Mouse (Mus musculus) kidney, embryonic 14.5 days (tissue): ENCODE measurements around the gene Tatdn2. TPM values are rescaled to one million over a fixed set of nuclear protein-coding genes. Genes with fewer than 3 reads are reported as not detected.
A peak's percentile ranks its signal among the peaks of the same experiment; 100 is the strongest.
"Not testable (repeated sequence)": the region's sequence is repeated elsewhere in the genome, so short reads cannot be mapped to it uniquely, and the experiment has no call there.

Experiments
- ATAC-seq: fragments of 200-750 bp; cut with Nextera tagmentation; 2 replicates; pipeline ENCODE4 v1.8.0; 2017; ENCODE audit warnings: moderate number of reproducible peaks, mild to moderate bottlenecking, moderate TSS enrichment, moderate library complexity; ENCODE audit not compliant: low FRiP score, low TSS enrichment
- H3K27ac ChIP-seq: fragments of 300-500 bp; sonication (generic); 2 replicates; pipeline ENCODE4 v1.5.1; 2014; ENCODE audit warnings: low read depth, mild to moderate bottlenecking, low read length, moderate library complexity, mixed read lengths
- H3K27me3 ChIP-seq: fragments of 300-500 bp; sonication (generic); 2 replicates; pipeline ENCODE4 v1.6.1; 2014; ENCODE audit warnings: mild to moderate bottlenecking, low read length; ENCODE audit not compliant: control insufficient read depth, insufficient read depth
- H3K36me3 ChIP-seq: fragments of 300-500 bp; sonication (generic); 2 replicates; pipeline ENCODE4 v1.6.1; 2014; ENCODE audit warnings: low read length, mixed read lengths; ENCODE audit not compliant: control insufficient read depth, insufficient read depth
- H3K4me1 ChIP-seq: fragments of 300-500 bp; sonication (generic); 2 replicates; pipeline ENCODE4 v1.6.1; 2014; ENCODE audit warnings: low read length, mixed read lengths; ENCODE audit not compliant: control insufficient read depth, insufficient read depth
- H3K4me2 ChIP-seq: fragments of 300-500 bp; sonication (generic); replicated peaks from 2 replicates; pipeline ENCODE4 v1.6.1; 2014; ENCODE audit warnings: low read depth, mild to moderate bottlenecking, low read length
- H3K4me3 ChIP-seq: fragments of 300-500 bp; sonication (generic); 2 replicates; pipeline ENCODE4 v1.5.1; 2014; ENCODE audit warnings: mild to moderate bottlenecking, low read length
- H3K9ac ChIP-seq: fragments of 300-500 bp; sonication (generic); 2 replicates; pipeline ENCODE4 v1.6.1; 2014; ENCODE audit warnings: low read depth, mild to moderate bottlenecking, low read length, moderate library complexity
- H3K9me3 ChIP-seq: fragments of 300-500 bp; sonication (generic); 2 replicates; pipeline ENCODE4 v1.6.1; 2016; ENCODE audit warnings: low read length; ENCODE audit not compliant: control insufficient read depth
- WGBS: fragments of 180-500 bp; shearing (Covaris S2); extraction: QIAGEN DNeasy Blood & Tissue Kit; methylation state at CpG from one replicate; pipeline ENCODE4 v1.1.7; 2014; 5-methylcytosine and 5-hydroxymethylcytosine counted together
- polyA plus RNA-seq: library from polyadenylated mRNA; unstranded; fragments of >200 nt; fragmentation: Nextera tagmentation; extraction: Ambion mirVana; gene quantifications from 2 replicates; pipeline ENCODE4 v1.2.1, GENCODE M21; 2014

The Tatdn2 gene
- polyA plus RNA-seq, 1 experiment from 2014 or later = 0.93 TPM

DNA sequence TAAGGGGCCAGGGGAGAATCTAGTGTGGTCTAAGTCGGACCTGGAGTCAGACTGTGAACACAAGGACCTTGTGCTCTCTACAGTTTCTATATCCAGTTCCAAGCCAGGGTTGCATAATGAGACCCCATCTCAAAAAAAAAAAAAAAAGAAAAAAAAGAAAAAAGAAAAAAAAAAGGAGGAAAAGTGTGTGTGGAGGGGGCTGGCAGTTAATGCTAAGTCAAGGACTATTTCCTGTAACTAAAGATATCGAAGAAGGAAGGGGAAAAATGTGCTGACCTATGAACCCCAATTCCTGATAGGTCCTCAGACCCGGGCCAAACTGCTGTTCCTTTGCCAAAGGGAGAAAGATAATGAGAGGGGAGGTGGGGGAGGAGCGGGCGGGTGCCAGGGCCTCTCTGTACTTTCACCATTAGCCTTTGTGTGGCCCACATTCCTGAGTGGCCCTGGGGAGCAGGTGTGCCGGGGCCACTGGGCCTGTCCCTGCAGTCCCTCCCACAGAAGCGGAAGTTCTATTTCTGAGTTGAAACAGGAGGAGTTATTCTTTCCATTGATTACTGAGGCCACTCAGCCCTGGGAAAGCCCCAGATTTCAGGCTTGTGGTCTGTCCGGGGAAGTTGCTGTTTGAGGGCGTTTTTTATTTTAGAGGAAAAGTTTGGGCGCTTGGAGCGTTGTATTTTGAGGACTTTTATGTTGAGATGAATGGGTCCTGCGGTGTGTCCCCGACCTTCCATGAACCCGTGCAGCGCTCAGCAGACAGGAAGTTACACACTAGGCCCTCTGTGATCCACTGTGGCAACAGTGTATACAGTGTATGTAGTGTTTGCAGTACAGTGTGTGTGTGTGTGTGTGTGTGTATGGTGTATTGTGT lies 28.3 kb upstream of the Tatdn2 start:
- ATAC-seq = peak; percentile 48; the same call in 1 of the 2 replicates

DNA sequence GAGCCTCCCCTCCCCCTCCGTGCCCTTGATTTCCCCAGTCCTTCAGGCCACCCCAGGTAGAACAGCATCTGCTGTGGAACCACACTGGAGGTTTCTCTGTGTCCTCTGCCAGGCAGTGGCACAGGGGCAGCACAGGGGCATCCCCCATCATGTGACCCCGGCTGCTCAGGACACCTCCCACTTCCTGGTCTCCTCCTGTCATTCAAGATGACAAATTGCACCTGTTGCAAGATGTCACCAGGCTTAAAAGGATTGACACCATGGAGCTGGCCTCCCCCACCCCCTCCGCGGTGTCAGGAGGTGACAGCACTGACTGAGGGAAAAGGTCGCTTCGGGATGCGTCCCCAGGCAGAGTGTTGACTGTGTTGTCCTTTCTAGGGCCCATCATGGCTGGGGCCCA lies 27.0 kb upstream of the Tatdn2 start:
- no peaks in the 10 kb centered on the region for H3K27me3 ChIP-seq
- 63% methylated on average over 7 of the region's 7 CpGs for WGBS
- no peaks in the 10 kb centered on the region for H3K9me3 ChIP-seq
- no peaks in the 10 kb centered on the region for H3K36me3 ChIP-seq
- no peak overlapping the region for H3K4me3 ChIP-seq
- peaks cover 7% of the 10 kb centered on the region; the same call in 1 of the 2 replicates for H3K4me1 ChIP-seq
- H3K4me2 ChIP-seq = no peak overlapping the region
- no peak for ATAC-seq
- H3K9ac ChIP-seq = no peak overlapping the region
- H3K27ac ChIP-seq = no peak overlapping the region

More for the DNA sequence above, 28.3 kb upstream of the Tatdn2 start:
- Histone ChIP-seq H3K9me3 (no peaks in the 10 kb centered on the region), H3K9ac (no peak overlapping the region), H3K27me3 (no peaks in the 10 kb centered on the region), H3K27ac (peak overlapping the region; percentile 69; the same call in 1 of the 2 replicates), H3K4me1 (peaks cover 7% of the 10 kb centered on the region; the same call in 1 of the 2 replicates), H3K4me2 (no peak overlapping the region), H3K36me3 (no peaks in the 10 kb centered on the region), H3K4me3 (no peak overlapping the region)
- WGBS = 38% methylated on average over 15 of the region's 15 CpGs

DNA sequence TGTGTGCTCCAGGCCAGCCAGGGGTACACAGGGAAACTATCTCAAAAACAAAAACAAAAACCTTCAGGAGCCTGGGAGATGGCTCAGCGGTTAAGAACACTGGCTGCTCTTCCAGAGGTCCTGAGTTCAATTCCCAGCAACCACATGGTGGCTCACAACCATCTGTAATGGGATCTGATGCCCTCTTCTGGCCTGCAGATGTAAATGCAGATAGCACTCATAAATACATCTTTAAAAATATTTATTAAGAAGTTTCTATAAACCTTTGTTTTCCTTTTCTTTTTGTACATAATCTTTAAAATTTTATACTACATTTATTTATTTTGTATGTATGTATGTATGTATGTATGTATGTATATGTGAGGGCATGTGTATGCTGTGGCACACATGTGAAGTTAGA lies 24.8 kb upstream of the Tatdn2 start:
- H3K9me3 ChIP-seq, H3K4me1 ChIP-seq, ATAC-seq, H3K36me3 ChIP-seq, H3K4me3 ChIP-seq, H3K9ac ChIP-seq, H3K27me3 ChIP-seq, H3K4me2 ChIP-seq, H3K27ac ChIP-seq: not testable (repeated sequence)
- WGBS = 86% methylated on average over 1 of the region's 1 CpGs

DNA sequence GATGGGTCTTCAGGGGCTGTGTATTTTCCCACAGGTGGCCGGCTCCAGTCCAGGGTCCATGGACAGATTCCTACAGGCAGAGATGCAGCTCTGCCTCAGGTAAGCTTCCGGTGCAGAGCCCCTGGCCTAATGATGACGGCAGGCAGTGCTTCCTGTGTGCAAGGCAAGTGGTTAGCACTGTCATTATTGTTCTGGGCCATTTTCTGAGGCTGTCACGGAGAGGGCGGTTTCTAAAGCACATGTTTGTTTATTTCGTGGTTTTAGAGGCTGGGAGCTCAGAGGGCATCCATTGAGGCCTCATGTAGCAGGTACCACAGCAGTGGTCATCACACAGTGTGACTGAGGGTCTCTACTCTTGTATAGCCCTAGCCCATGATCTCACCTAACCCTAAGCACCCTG lies 23.9 kb upstream of the Tatdn2 start:
- Histone ChIP-seq H3K4me3 (no peak overlapping the region), H3K4me2 (no peak overlapping the region), H3K4me1 (peaks cover 13% of the 10 kb centered on the region; the same call in 1 of the 2 replicates), H3K27ac (no peak overlapping the region), H3K36me3 (no peaks in the 10 kb centered on the region), H3K27me3 (no peaks in the 10 kb centered on the region), H3K9ac (no peak overlapping the region), H3K9me3 (no peaks in the 10 kb centered on the region)
- WGBS = 79% methylated on average over 6 of the region's 6 CpGs
- no peak for ATAC-seq

DNA sequence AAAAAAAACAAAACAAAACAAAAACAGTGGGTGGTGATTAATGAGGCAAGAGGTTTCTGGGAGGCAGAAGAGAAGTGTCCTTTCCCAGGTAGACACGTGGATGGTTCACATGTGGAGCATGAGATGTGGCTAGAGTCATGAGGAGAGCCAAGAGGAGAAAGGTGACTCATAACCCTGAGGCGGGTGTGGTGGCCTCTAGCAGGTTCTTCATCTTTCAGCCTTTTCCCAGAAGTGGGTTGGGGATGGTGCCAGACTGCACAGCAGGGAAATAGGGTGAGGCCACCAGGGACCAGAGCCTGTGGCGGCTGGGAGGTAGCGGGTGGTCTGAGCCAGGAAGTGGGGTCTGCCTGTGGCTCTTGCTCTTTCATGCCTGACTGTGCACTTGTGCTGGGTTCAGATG lies 21.6 kb upstream of the Tatdn2 start:
- H3K4me1 ChIP-seq = 0 out of 2 replicates have a peak, but pooled peaks cover 6% of the 10 kb centered on the region
- ATAC-seq = no peak
- 85% methylated on average over 4 of the region's 4 CpGs for WGBS

DNA sequence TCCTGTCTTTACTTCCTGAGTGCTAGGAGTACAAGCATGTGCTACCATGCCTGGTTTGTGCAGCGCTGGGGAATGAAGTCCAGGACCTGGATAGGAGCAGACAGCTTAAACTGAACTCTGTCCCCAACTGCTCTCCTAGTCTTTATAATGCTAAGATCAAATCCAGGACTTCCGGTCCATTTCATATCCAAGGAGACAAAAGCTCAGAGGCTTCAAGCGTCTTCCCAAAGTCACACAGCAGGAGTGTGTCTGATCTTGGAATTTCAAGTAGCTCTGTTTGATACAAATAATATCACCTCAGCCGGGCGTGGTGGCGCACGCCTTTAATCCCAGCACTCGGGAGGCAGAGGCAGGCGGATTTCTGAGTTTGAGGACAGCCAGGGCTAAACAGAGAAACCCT lies 20.9 kb upstream of the Tatdn2 start:
- no peak for ATAC-seq
- Histone ChIP-seq H3K4me2 (no peak overlapping the region), H3K9ac (no peak overlapping the region), H3K4me1 (0 out of 2 replicates have a peak, but pooled peaks cover 6% of the 10 kb centered on the region), H3K27me3 (no peaks in the 10 kb centered on the region), H3K4me3 (no peak overlapping the region), H3K27ac (no peak overlapping the region), H3K36me3 (no peaks in the 10 kb centered on the region), H3K9me3 (no peaks in the 10 kb centered on the region)
- 94% methylated on average over 9 of the region's 9 CpGs for WGBS

More for the DNA sequence above, 21.6 kb upstream of the Tatdn2 start:
- Histone ChIP-seq H3K4me2 (no peak overlapping the region), H3K36me3 (no peaks in the 10 kb centered on the region), H3K9ac (no peak overlapping the region), H3K9me3 (no peaks in the 10 kb centered on the region), H3K4me3 (no peak overlapping the region), H3K27me3 (no peaks in the 10 kb centered on the region), H3K27ac (no peak overlapping the region)

DNA sequence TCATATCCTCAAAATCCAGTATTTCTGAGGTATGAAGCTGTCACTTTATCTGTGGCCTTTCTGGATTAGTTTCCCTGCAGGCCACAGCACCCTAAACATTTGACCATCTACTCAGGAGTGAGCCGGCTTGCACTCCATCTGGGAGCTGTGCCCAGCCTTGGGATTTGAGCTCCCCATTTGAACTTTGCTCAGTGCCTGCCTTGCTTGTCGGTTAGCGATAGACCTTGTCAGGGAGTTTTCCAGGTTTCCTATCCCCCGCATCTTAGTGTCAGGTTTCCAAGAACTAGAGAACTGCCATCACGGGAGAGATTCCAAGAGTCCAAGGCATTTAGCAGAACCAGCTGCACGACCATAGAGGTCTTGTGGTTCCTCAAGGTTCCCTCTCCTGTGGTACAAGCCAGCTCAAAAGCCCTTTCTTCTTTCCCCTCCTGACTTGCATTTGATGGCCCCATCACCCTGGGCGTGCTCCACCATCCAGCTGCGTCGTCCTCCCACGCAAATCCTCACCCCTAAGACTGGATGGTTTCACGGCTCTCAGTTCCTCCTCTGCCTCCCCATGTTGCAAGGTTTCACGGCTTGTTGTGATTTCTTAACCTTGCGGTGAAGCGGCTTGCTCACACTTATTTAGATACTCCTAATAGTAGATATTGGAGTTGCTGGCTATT lies 19.6 kb upstream of the Tatdn2 start:
- 25% methylated on average over 14 of the region's 14 CpGs for WGBS
- H3K36me3 ChIP-seq = no peaks in the 10 kb centered on the region
- 0 out of 2 replicates have a peak, but pooled peaks cover 6% of the 10 kb centered on the region for H3K4me1 ChIP-seq
- H3K9me3 ChIP-seq = no peaks in the 10 kb centered on the region
- ATAC-seq = no peak
- H3K4me2 ChIP-seq = no peak overlapping the region
- H3K27me3 ChIP-seq = no peaks in the 10 kb centered on the region
- H3K9ac ChIP-seq = no peak overlapping the region
- H3K27ac ChIP-seq = no peak overlapping the region
- H3K4me3 ChIP-seq = no peak overlapping the region

DNA sequence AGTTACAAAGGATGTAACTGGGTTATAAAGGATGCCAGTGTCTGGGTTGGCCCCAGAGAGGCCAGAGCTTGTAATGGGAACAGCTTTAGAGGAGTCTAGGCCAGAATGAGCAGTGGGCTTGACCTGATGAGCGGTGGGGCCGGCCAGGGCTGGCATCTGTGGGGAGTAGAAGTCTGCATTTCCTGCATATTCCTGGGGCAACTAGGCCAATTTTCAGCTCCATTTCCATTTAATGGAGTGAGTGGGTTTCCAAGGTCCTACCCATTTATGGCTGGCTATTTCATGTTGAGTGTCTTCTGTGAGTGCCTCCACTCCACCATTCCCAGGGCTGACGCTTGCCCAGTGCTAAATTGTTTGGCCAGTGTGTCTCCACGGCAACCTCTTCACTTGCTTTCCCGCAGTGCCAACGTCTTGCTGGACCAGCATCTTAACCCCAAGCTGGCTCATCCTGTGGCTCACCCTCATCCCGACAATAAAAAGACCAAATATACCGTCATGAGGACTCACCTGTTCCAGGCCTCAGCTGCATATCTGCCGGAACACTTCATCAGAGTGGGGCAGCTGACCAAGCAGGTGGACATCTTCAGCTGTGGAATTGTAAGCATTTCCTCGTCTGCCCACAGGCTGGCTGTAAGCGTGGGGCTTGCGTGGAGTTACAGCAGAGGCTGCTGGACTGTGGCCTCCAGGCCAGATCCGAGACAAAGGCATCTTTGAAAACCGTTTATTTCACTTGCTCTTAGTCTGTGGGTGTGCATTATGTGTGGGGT lies 18.4 kb upstream of the Tatdn2 start:
- WGBS = 82% methylated on average over 14 of the region's 14 CpGs
- ATAC-seq = no peak
- H3K9me3 ChIP-seq = no peaks in the 10 kb centered on the region

More for the DNA sequence above, 18.4 kb upstream of the Tatdn2 start:
- Histone ChIP-seq H3K36me3 (no peaks in the 10 kb centered on the region), H3K27me3 (no peaks in the 10 kb centered on the region), H3K4me3 (no peak overlapping the region), H3K4me2 (no peak overlapping the region), H3K27ac (no peak overlapping the region), H3K4me1 (0 out of 2 replicates have a peak, but pooled peaks cover 6% of the 10 kb centered on the region), H3K9ac (no peak overlapping the region)
